Mouse (Mus musculus) MEL-GATA-1-ER (cell line): Measurements from ENCODE around the gene Sergef.

Experiments
- DNase-seq: peaks from one replicate; pipeline ENCODE4 v3.0.0-alpha.2; 2012; ENCODE audit warnings: low read depth; ENCODE audit errors: extremely low read depth

The Sergef gene

DNA sequence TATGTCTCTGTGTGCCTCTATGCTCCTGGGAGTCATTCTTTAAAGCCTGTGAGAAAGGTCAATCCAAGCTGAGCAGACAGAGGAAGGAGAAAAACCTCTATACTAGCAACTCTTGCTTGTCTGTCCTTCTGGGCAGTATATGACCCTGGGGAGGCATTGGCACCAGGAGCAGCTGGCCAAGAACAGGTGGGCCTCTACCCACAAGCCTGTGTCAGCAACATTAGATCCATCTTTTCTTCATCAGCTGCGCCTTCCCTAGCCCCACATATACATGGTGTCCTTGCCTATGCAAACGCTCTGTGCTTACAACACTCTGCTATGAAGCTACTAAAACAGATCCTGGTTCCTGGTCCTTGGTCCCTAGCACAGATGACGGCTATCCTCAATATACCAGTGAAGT is 97.5 kb downstream of the Sergef start:
- no peak for DNase-seq

DNA sequence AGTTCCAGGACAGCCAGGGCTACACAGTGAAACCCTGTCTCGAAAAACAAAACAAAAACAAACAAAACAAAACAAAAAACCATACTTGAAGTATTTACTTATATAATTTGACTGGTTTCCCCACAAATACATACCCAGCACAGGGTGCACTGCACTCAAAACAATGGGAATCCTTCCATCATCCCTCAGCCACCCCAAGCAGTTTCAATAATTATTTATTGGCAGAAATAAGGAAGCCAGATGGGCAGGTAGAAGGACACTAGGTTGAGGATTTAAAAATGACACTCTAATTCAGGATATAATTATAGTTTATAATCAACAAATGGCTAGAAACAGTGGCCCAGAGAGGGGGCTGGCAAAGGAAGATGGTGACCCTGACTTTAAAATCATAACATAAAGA is 99.0 kb downstream of the Sergef start:
- DNase-seq = no peak

DNA sequence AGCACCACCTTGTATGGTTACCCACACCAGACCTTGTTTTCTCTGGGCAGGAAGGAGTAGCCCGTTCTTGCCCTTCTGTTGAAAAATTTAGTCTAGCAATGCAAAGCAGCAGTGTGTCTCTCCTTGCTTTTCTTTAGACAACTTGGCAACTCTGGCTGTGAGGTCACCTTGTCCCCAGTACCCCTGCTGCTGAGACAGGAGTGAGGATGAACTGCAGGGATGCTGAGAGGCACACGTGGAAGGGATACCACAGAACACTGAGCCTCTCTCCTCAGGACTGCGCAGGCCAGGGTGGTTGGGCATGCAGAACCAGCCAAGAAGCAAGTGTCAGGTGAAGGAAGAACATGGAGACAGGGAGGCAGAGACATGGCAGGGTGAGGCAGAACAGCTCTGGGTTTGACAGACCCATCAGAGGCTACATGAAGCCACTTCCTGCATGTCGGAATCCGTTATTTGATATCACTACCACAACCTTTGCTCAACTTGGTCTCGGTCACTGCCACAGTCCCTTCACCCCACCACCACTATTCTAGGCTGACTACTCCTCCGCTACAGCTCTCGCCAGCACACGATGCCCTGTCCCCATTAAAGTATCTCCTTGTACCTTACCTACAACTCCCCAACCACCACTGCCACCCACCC is 103.0 kb downstream of the Sergef start:
- DNase-seq = no peak

DNA sequence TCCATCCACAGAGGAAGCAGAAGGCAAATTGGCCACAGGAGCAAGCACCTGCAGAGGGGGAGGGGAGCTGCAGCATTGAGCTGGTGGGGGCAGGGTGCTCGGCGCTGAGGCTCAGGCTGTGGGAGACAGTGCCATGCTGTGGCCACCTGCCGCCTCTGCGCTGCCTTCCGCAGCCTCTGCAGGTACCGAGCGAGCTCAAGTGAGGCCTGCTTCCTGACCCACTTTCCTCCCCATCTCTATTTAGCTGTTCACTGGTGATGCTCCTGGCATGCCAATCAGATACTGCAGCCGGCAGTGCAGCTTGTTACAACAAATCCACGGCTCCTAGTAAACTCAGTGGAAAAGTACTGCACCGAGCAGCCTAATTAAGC is 104.2 kb downstream of the Sergef start:
- DNase-seq = no peak

DNA sequence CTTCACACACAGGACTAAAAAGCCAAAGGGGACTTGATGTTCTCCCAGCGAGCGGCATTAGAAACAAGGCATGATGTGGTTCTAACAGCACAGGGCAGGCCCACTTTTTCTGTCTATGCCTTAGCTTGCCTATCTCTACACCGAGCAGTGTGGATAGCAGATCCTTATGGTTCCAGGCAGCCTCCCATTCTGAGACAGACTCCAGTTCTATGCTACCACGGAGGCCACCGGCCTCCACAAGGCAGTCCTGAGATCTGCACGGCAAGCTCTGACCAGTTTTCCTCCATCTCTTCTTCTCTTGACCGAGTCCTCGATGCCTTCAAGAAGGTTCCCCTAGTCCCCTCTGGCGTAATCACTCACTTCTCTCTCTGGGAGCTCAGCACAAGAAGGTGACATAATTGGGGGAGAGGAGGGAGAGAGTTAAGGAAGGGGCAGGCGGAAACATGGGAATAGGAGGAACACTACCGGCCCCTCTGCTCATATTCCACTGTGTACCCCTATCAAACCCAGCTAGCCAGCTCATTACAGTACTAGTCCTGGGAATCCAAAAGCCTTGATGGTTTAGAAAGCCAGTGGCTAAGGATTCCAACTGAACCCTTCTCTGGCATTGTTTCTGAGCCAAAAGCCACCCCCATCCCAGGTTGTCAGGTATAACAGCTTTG is 104.7 kb downstream of the Sergef start:
- no peak for DNase-seq

DNA sequence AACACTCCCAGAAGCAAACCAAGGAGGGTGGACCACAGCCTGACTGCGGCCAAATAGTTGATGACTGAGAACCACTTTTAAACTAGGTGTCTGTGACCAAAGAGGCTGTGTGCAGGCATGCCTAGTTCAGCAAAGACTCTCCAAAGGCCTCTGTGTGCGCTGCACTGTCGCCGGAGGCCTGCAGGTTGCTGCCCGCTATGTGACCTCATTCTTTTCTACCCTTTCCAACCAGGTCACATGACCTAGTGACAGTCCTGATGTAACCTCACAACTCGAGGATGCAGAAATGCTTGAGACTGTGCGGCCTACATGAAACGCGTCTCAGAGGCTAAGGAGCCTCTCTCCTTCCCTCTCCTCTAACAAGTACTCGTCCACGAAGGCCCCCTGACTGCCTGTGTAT is 106.1 kb downstream of the Sergef start:
- no peak for DNase-seq

DNA sequence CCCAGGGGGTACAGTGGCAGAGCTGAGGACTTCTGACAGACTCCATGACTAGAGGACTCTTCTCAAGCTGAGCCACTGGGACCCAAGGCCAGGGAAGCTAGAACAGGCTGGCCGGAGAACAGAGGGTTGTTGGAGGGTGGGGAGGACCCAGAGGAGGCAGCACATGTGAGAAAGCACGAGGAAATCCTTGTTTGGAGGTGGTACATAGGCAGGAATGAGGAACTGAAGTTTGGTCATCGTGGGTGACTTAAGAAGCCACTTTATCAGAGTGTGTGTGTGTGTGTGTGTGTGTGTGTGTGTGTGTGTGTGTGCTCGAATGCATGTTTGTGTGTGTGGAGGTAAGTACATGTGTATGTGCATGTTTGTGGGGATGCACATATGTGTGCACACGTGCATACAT is 108.3 kb downstream of the Sergef start:
- no peak for DNase-seq

DNA sequence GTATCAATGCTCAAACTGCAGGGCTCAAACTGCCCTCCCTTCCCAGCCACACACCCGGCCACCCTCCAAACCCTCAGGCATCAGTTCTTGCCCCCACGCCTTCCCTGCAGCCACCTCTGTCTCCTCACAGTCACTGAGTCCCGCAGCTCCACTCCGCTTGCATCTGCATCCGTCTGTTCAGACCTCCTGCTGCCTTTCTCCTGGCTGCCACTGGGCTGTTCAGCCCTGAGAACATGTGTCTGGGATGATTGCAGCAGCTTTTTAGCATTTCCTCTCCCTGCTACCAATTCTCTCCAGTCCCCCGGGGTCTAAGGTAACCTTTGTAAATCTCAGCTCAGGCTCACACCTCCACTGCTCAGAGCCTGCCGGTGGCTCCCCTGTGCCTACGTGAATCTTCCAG is 109.7 kb downstream of the Sergef start:
- no peak for DNase-seq

DNA sequence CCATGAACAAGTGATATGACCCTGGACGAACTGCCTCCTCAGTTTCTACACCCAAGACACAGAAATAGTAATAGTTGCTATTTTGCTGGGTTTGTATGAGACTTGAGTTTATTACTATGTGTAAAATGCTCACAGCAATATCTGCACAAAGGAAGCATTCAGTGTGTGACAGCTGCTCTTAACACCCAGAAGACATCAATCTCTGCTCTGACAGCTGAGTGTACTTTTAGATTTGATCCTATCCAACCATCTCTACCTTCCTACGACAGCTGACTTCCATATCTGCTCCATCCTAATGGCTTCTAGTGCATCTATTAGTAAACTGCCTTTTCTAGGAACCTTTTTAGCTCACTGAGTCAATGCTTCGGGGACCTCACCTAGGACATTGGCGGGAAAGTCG is 110.3 kb downstream of the Sergef start:
- DNase-seq = no peak

DNA sequence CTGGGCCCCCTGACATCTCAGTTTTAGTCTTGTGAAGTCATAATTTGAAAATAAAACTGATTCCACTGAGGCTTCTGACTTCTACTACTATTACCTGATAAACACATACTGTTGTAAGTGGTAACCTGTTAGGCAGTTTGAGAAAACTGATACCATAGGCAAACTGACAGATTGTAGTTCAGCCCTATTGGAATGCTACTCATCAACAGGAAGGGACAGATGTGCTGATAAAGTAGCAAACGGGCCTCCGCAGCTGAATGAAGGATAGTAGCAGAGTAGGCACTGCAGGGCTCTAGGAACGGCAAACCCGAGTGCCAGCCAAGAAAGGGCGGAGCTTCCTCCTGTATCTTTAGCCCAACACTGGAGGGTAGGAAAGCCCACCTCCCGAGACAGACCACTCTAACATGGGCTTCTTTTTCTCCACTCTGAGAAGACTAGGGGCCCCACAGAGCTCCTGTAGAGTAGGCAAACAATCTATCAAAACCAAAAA is 112.9 kb downstream of the Sergef start:
- DNase-seq = no peak

DNA sequence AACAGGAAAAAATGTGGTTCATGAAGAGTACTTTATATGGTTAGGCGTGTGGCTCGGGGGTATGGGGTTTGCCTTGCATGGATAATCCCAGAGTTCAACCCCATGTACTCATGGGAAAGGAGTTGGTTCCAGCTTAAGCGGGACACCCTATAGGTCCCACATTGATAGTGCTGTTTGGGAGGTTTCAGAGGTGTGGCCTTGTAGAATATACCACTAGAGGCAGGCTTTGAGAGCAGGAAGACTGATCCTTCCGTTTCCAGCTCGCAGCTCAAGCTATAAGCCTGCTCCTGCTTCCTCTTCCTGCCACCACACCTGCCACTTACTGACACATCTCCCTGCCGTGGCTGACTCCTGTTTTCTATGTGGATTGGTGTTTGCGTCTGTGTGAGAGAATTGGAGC is 116.4 kb downstream of the Sergef start:
- DNase-seq = no peak

DNA sequence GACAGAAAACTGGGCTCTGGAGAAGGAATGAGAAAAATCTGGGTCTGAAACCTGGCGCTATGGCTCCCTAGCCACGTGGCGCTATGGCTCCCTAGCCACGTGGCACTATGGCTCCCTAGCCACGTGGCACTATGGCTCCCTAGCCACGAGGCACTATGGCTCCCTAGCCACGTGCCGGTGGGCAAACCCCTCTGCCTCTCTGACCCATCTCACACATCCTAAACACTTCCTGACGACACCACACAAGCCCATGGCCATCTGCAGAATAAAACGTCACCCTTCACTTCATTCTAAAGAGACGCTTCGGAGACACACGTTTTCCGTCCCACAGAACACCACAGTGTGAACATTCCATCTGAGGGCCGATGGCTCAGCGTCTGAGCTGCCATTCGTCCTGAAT is 117.8 kb downstream of the Sergef start:
- no peak for DNase-seq

DNA sequence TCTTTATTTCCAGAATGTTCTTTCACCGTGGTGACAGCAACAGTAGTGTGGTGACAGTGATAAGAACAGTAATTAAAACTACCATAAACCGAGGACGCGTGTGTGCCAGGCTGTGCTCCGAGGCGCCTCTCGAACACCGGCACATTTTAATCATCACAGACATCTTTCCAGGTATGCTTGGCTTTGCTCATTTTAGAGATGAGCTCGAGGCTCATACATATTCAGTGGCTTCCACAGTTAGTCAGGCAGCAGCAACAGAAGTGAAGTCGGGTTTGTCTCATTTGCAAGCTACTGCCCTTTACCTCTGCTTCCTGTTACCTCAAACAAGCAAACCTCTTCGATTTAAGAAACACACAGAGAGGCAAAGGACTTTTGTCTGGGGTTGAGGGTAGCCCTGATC is 120.5 kb downstream of the Sergef start:
- DNase-seq = no peak

DNA sequence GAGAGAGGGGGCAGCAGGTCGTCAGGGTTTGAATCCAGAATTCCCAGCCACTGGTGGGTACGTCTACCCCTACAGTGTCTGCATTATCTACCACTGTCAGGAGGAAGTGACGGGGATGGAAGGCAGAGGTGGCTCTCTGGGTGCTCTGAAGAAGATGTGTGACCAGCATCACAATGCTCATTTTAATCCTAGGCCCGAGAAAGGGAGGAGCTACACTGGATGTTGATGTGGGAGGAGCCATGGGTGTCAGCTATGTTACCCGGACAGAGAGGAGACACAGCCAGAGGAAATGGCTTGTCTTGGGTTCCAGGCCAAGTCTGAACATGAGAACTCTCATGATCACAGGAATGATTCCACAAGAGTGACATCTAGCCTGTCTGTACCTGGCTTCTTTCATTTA is 122.4 kb downstream of the Sergef start:
- no peak for DNase-seq

DNA sequence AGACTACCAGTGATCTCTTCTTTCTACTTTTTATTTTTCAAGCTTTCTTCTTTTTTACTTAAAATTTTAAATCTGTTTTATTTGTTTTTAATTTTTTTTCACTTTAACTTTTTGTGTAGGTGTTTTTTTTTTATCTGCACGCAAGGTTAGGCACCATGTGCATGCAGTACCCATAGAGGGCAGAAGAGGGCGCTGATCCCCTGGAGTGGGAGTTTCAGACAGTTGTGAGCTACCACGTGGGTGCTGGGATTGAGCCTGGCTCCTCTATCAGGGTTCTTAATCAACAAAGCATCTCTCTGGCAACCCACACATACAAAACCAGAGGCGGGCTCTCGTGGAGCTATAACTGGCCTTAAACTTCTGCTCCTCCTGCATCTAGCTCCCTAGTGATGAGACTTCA is 123.6 kb downstream of the Sergef start:
- DNase-seq = no peak

DNA sequence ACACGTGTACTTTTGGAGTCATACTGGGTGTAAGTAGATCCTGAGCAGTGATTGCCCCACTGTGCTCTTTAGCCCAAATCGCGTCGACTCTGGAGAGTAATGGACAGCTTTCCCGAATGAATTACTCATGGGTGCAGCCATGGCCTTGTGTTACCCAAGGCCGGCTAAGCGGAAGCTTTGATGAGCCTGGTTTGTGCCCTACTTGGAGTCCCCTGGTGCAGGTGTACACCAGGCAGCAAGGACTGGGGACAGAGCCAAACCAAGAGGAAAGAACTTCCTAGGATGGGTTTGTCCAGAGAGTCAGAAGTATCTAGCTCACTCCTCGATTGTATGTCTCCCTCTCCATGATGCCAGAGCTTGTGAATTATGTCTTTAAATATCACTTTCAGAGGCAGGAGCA is 124.6 kb downstream of the Sergef start:
- no peak for DNase-seq

DNA sequence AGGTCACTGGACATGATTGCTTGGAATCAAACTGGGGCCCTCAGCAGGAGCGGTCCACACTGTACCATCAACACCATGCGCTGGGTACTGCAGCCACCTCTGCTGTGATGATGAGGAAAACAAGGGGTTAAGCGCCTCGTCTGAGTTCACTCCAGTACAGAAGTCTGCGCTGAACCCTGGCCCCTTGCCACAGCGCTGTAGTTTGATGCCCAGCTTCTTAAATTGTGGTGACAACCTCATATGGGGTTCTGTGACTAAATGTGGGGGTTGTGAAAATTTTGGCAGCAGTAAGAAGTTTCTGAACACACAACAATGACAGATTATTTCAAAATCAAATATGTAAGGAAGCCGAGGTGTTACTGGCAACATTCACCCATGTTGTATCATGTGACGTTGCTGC is 126.0 kb downstream of the Sergef start:
- no peak for DNase-seq

DNA sequence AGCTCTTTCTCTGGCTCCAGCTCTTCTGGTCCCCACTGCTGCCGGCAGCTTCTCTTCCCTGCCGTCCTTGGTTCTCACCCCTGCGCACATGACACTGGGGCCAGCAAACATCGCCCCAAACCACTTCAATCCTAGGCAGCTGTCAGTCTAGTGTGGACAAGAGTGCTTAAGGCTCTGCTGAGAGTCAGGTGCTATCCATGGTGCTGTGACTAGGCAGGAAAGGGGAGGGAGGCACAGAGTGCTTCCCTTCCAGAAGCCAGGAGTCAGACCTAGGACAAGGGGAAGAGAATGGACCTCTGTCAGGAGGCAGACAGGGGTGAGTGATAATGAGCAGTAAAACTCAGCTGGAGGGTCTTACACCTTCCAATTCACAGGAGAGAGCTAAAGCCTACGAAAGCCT is 126.8 kb downstream of the Sergef start:
- no peak for DNase-seq

DNA sequence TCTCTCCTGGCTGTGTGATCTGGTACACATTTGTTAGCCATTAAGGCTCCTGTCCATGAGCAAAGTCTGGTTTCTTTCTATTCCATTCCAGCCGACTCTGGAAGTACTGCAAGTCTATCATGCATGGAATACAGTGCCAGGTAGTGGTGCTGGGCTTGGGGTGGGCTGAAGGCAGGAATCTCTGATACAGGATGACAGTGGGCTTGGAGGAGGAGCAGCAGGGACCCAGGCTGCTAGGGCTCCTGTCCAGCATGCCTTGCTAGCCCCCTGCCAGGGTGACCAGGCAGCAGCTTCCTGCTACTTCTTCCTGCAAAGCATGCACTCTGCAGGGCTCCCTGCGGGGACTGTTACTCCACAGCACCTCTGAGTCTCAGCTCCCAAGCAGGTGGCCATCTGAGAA is 128.8 kb downstream of the Sergef start:
- DNase-seq = no peak

DNA sequence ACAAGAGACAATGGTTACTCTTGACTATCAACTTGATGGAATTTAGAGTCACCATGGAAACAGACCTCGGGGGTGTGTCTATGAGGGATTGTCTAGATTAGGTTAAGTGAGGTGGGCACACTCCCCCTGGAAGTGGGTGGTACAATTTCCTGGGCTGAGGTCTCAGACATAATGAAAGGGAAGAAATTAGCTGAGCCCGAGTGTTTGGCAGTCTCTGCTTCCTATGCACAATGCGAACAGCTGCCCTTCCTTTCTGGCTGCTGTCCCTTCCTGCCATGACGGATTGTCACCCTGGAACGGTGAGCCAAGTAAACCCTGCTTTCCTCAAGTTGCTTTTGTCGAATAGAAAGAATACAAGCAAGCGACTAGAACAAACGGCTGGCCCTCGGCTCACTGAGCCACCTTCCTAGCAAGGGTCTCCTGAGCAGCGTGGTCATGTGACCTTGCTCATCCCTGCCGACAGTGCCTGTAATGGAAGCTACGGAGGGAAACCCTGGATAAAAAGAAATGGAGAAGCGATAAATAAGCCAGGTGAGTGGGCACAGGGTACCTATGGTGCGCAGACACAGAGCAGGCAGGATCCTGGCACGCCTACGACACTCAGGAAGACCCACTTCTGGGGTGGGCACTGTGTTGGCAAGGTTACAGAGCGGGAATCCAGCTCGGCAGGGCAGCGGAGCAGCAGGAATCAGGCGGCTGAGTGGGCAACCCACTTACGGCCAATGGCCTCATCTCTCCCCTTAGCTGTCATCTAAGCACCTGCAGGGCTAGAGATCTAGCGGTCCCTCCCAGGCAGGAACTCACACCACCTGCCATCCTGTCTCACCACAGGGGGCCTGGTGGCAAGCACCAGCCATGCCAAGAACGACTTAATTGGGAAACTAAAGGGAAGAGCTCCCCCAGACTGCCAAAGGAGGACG is 130.0 kb downstream of the Sergef start:
- no peak for DNase-seq

DNA sequence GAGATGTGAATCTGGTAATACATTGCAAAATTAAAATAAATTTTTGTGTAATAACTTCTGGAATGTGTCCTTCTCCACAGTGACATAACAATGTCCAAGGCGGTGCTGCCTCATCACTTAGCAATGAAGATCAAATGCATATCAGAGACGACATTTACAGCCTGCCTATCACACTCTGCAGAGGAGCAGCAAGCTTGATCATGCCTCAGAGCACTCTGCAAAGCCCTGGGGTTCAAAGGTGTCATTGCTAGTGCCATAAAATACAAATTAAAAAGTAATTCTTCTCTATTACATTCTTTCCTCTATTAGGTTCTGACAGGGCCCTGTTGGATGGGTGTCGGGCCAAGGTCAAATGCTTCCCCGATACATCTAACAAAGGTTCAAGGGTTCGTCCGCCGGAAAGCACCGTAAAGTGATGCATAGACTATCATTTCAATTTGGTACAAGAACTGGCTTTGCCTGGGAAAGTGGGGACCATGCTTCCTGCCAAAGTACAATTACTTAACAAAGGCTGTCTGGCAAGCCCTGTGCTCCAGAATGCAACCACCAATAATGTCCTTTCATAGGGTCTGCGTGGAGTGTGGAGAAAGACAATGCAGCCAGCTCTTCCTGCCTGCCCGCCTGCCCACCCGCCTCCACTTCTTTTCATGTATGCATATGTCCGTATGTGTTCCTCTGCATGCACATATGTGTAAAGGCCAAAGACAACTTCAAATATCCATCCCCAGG is 130.9 kb downstream of the Sergef start:
- DNase-seq = no peak

DNA sequence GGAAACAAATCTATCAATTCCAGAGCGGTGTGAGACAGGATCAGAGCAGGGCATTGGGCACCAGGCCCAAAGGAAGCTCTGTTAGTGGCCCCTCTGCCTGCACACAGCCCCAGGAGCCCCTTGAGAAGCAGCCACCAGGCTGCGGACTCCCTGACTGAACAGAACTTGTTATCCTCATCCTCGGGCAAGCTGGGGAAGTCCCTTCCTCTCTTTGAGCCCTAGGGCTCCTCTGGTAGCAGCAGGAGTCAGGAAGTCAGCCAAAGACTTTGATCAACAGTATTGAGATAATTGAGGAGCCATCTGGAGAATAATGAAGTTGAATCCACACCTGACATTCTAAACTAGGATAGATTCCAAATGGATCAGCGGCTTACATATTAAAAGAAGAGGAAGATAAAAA is 135.4 kb downstream of the Sergef start:
- DNase-seq = no peak
